Comparison of ENCODE assay signal across 7 mouse cellular contexts in genomic region chr1:118390266-118390660, GRCm38 (mm10). TPM values are rescaled to one million over a fixed set of nuclear protein-coding genes. Genes with fewer than 3 reads are reported as not detected.
DNase-seq lines count a peak whose midpoint lies in the region; ATAC-seq and TF ChIP-seq lines count a peak whose summit lies in the region.

No protein-coding gene starts in this region.

- no peak for ATAC-seq in lung, postnatal 0 days
- no peak for ATAC-seq in forebrain, embryonic 11.5 days (replicated peaks; ENCODE audit: low FRiP score)
- no peak for ATAC-seq in limb, embryonic 11.5 days (ENCODE audit: insufficient number of reproducible peaks, low FRiP score, low TSS enrichment, low read depth)
- ATAC-seq in stomach, embryonic 14.5 days (ENCODE audit: insufficient number of reproducible peaks, insufficient read depth, low FRiP score, low read depth), result no peak
- ATAC-seq in monocyte, adult 5-6 weeks (replicated peaks; ENCODE audit: insufficient number of reproducible peaks, low FRiP score, low TSS enrichment, poor library complexity, severe bottlenecking), result no peak

- H3K9me3 ChIP-seq in lung, postnatal 0 days (ENCODE audit: low read length), result no peaks in the 10 kb centered on the region
- H3K9me3 ChIP-seq in forebrain, embryonic 11.5 days (ENCODE audit: control insufficient read depth, low read length), result no peaks in the 10 kb centered on the region
- no peaks in the 10 kb centered on the region for H3K9me3 ChIP-seq in limb, embryonic 11.5 days (ENCODE audit: control insufficient read depth, low read length)
- H3K9me3 ChIP-seq in stomach, embryonic 14.5 days (ENCODE audit: control insufficient read depth, low read depth, low read length), result no peaks in the 10 kb centered on the region

- WGBS in lung, postnatal 0 days, result 14% methylated on average over 8 of the region's 8 CpGs
- 16% methylated on average over 8 of the region's 8 CpGs for WGBS in forebrain, embryonic 11.5 days
- WGBS in limb, embryonic 11.5 days, result 21% methylated on average over 8 of the region's 8 CpGs
- 13% methylated on average over 8 of the region's 8 CpGs for WGBS in stomach, embryonic 14.5 days

- no peaks in the 10 kb centered on the region for H3K36me3 ChIP-seq in lung, postnatal 0 days (ENCODE audit: insufficient read depth, low read length)
- no peaks in the 10 kb centered on the region for H3K36me3 ChIP-seq in forebrain, embryonic 11.5 days (ENCODE audit: control insufficient read depth, insufficient read depth, low read length)
- H3K36me3 ChIP-seq in limb, embryonic 11.5 days (ENCODE audit: control insufficient read depth, insufficient read depth, low read length), result 0 out of 2 replicates have a peak, but pooled peaks cover 2% of the 10 kb centered on the region
- no peaks in the 10 kb centered on the region for H3K36me3 ChIP-seq in stomach, embryonic 14.5 days (ENCODE audit: control insufficient read depth, insufficient read depth, low read length)

- peak overlapping the region; percentile 79 for H3K4me2 ChIP-seq in lung, postnatal 0 days (replicated peaks; ENCODE audit: low read depth, low read length)
- H3K4me2 ChIP-seq in forebrain, embryonic 11.5 days (ENCODE audit: low read depth, low read length, severe bottlenecking), result peak overlapping the region; percentile 70
- peak overlapping the region; percentile 69 for H3K4me2 ChIP-seq in limb, embryonic 11.5 days (ENCODE audit: low read depth, severe bottlenecking)
- H3K4me2 ChIP-seq in stomach, embryonic 14.5 days (replicated peaks; ENCODE audit: low read depth, low read length), result peak overlapping the region; percentile 79

- no peak for DNase-seq in lung, postnatal 0 days (ENCODE audit: low spot score)
- DNase-seq in lung, postnatal 4 days, result no peak
- DNase-seq in forebrain, embryonic 11.5 days (ENCODE audit: low spot score), result no peak
- peak; percentile 23 for DNase-seq in limb, embryonic 11.5 days (ENCODE audit: low spot score)
- DNase-seq in thymus, postnatal 36 days, result no peak

- H3K27me3 ChIP-seq in lung, postnatal 0 days (replicated peaks; ENCODE audit: insufficient read depth, low read length), result no peaks in the 10 kb centered on the region
- H3K27me3 ChIP-seq in forebrain, embryonic 11.5 days (ENCODE audit: control insufficient read depth, insufficient read depth, low read length), result no peaks in the 10 kb centered on the region
- H3K27me3 ChIP-seq in limb, embryonic 11.5 days (ENCODE audit: control insufficient read depth, insufficient read depth, low read length), result no peaks in the 10 kb centered on the region
- H3K27me3 ChIP-seq in stomach, embryonic 14.5 days (ENCODE audit: control insufficient read depth, insufficient read depth, low read length), result no peaks in the 10 kb centered on the region

- no peak for TF ChIP-seq CTCF in lung, postnatal 0 days (IDR thresholded peaks at IDR 0.05)

- peak overlapping the region; percentile 78 for H3K9ac ChIP-seq in lung, postnatal 0 days (replicated peaks; ENCODE audit: low read depth)
- peak overlapping the region; percentile 95 for H3K9ac ChIP-seq in forebrain, embryonic 11.5 days (ENCODE audit: low read length)
- H3K9ac ChIP-seq in limb, embryonic 11.5 days (ENCODE audit: low read length), result peak overlapping the region; percentile 96
- H3K9ac ChIP-seq in stomach, embryonic 14.5 days (replicated peaks; ENCODE audit: low read depth, low read length), result peak overlapping the region; percentile 87

- H3K4me3 ChIP-seq in lung, postnatal 0 days (ENCODE audit: low read depth, low read length), result peak overlapping the region; percentile 71
- peak overlapping the region; percentile 91 for H3K4me3 ChIP-seq in forebrain, embryonic 11.5 days (ENCODE audit: low read depth, low read length)
- peak overlapping the region; percentile 81 for H3K4me3 ChIP-seq in limb, embryonic 11.5 days (ENCODE audit: low read depth, low read length)
- peak overlapping the region; percentile 81 for H3K4me3 ChIP-seq in stomach, embryonic 14.5 days (ENCODE audit: low read depth, low read length)

- no peak for TF ChIP-seq EP300 in lung, postnatal 0 days (IDR thresholded peaks at IDR 0.05)

- H3K27ac ChIP-seq in lung, postnatal 0 days (ENCODE audit: low read length), result no peak overlapping the region
- H3K27ac ChIP-seq in forebrain, embryonic 11.5 days (ENCODE audit: low read depth, low read length), result peak overlapping the region; percentile 92
- no peak overlapping the region for H3K27ac ChIP-seq in limb, embryonic 11.5 days (replicated peaks; ENCODE audit: low read depth, low read length)
- peak overlapping the region; percentile 86 for H3K27ac ChIP-seq in stomach, embryonic 14.5 days (ENCODE audit: low read length)

- H3K4me1 ChIP-seq in lung, postnatal 0 days (ENCODE audit: insufficient read depth, low read depth, low read length), result peaks cover 4% of the 10 kb centered on the region; the same call in 1 of the 2 replicates
- no peaks in the 10 kb centered on the region; the same call in 1 of the 2 replicates for H3K4me1 ChIP-seq in forebrain, embryonic 11.5 days (replicated peaks; ENCODE audit: control insufficient read depth, insufficient read depth, low read length)
- H3K4me1 ChIP-seq in limb, embryonic 11.5 days (ENCODE audit: control insufficient read depth, insufficient read depth, low read length), result peaks cover 9% of the 10 kb centered on the region
- peaks cover 8% of the 10 kb centered on the region; the same call in 1 of the 2 replicates for H3K4me1 ChIP-seq in stomach, embryonic 14.5 days (ENCODE audit: control insufficient read depth, insufficient read depth, low read length)

RNA-seq across cellular contexts. Expression of gene Clasp1, which starts 1.4 kb away (rescaled TPM):
- 14.8 and 19.6 TPM in 2 replicates for polyA plus RNA-seq in lung, postnatal 0 days (2015; fragmentation: Nextera tagmentation; extraction: Ambion mirVana)
- polyA plus RNA-seq in forebrain, embryonic 11.5 days (2014; fragmentation: Nextera tagmentation; extraction: Ambion mirVana), result 123 and 136 TPM in 2 replicates
- polyA plus RNA-seq in limb, embryonic 11.5 days (2014; fragmentation: Nextera tagmentation; extraction: Ambion mirVana), result 68.8 and 79.6 TPM in 2 replicates
- polyA plus RNA-seq in stomach, embryonic 14.5 days (2014; fragmentation: Nextera tagmentation; extraction: Ambion mirVana), result 64.2 and 76.5 TPM in 2 replicates
- 27.5 to 66.1 TPM (median 30.9 TPM) in 3 replicates for total RNA-seq in monocyte, adult 5-6 weeks (2017)

Comparison
In these comparisons a context has a peak if more than half of its experiments do, and no peak if none do; other contexts are left out.
1. H3K27ac ChIP-seq: peak in forebrain, embryonic 11.5 days (single experiment) and stomach, embryonic 14.5 days (single experiment); none in lung, postnatal 0 days (single experiment) and limb, embryonic 11.5 days (single experiment).
2. Peak in every context shown above with its lines, with median percentiles within 50 percentile points of each other: H3K4me2 ChIP-seq, H3K4me3 ChIP-seq and H3K9ac ChIP-seq.